Mouse (Mus musculus) hematopoietic stem cell, adult 5-6 weeks (primary cell): ENCODE measurements at regions not wholly inside any gene's neighbourhood (a gene's known extent, or its start where the extent isn't known, plus 50 kb on each side); places are given as distances from the start of the nearest gene placed in this dataset.
"Not testable (repeated sequence)": the region's sequence is repeated elsewhere in the genome, so short reads cannot be mapped to it uniquely, and the experiment has no call there.

ENCODE experiments used
- ATAC-seq, 2 experiments: fragments of 125-278 bp in 1 of 2; replicated peaks in 1 of 2; 2 replicates each; pipeline ENCODE4 v1.8.0; 2016 to 2017; ENCODE audit warnings: inconsistent platforms in 2 of 2, mild to moderate bottlenecking in 2 of 2, moderate number of reproducible peaks in 2 of 2, low read depth in 1 of 2, moderate TSS enrichment in 1 of 2; ENCODE audit not compliant: low FRiP score in 2 of 2, poor library complexity in 2 of 2, severe bottlenecking in 2 of 2, insufficient read depth in 1 of 2, low TSS enrichment in 1 of 2

GRCm38 (mm10) chr17:15620746-15621694 lies 56.9 kb upstream of the Prdm9 start:
- ATAC-seq = no peak

GRCm38 (mm10) chr17:15622913-15623312 lies 58.8 kb upstream of the Prdm9 start:
- ATAC-seq = 0 out of 4 replicates have a peak, but pooled peaks of 1 of the 2 experiments have one; percentile 42

GRCm38 (mm10) chr17:15630792-15631191 lies 66.6 kb upstream of the Prdm9 start:
- no peak for ATAC-seq

GRCm38 (mm10) chr17:15631626-15632025 lies 67.5 kb upstream of the Prdm9 start:
- ATAC-seq = no peak

- ATAC-seq = peak in 1 of 2 experiments; percentile 58; a peak in 1 of 4 replicates
Observed at GRCm38 (mm10) chr17:15632090-15632489, 67.9 kb upstream of the Prdm9 start.

- ATAC-seq = not testable (repeated sequence)
Observed at GRCm38 (mm10) chr17:15639111-15639865, 65.5 kb upstream of the Chd1 start.

GRCm38 (mm10) chr17:15640776-15641175 lies 64.0 kb upstream of the Chd1 start:
- ATAC-seq = no peak

GRCm38 (mm10) chr17:15641764-15642163 lies 63.0 kb upstream of the Chd1 start:
- no peak for ATAC-seq

- ATAC-seq = no peak
Observed at GRCm38 (mm10) chr17:15646768-15647167, 58.0 kb upstream of the Chd1 start.

GRCm38 (mm10) chr17:15650089-15650742 lies 54.6 kb upstream of the Chd1 start:
- no peak for ATAC-seq

GRCm38 (mm10) chr17:15651869-15652268 lies 52.9 kb upstream of the Chd1 start:
- ATAC-seq = no peak
